8 mouse cellular contexts compared by ENCODE assay signal in the genomic region with DNA sequence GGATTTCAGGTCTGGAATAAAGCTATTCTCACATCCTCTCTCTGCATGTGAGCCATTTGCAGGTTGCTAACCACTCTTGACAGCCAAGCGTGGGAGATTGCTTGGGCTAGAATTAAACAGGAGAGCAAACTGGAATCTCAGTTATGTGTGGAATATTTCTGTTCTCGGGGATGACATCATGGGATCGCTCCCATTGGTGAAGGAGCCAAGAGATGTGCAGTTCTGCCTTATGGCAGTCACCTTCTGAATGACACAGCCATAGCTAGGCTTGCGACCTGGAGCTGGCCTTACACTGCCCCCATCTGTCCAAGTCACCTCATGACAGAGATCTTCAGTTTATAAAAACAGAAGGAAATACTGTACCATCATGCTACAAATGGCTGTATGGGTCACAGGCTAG.
DNase-seq lines count a peak whose midpoint lies in the region; ATAC-seq and TF ChIP-seq lines count a peak whose summit lies in the region.

No protein-coding gene starts in this region.

- no peak overlapping the region for H3K9ac ChIP-seq in intestine, postnatal 0 days (ENCODE audit: low read depth, low read length)
- H3K9ac ChIP-seq in midbrain, embryonic 16.5 days (ENCODE audit: low read depth, low read length), result no peak overlapping the region

- peak; percentile 91 for TF ChIP-seq CTCF in intestine, postnatal 0 days (IDR thresholded peaks at IDR 0.05; ENCODE audit: low read depth)

- 37% methylated on average over 4 of the region's 4 CpGs for WGBS in intestine, postnatal 0 days
- 55% methylated on average over 4 of the region's 4 CpGs for WGBS in midbrain, embryonic 16.5 days

- no peaks in the 10 kb centered on the region for H3K9me3 ChIP-seq in intestine, postnatal 0 days (ENCODE audit: control insufficient read depth)
- H3K9me3 ChIP-seq in midbrain, embryonic 16.5 days (replicated peaks; ENCODE audit: control insufficient read depth, low read length, poor library complexity, severe bottlenecking), result no peaks in the 10 kb centered on the region

- no peaks in the 10 kb centered on the region for H3K36me3 ChIP-seq in intestine, postnatal 0 days (ENCODE audit: control insufficient read depth, insufficient read depth)
- no peaks in the 10 kb centered on the region for H3K36me3 ChIP-seq in midbrain, embryonic 16.5 days (ENCODE audit: control insufficient read depth, insufficient read depth, low read length)

- H3K4me1 ChIP-seq in intestine, postnatal 0 days (replicated peaks; ENCODE audit: control insufficient read depth, insufficient read depth, low read length), result no peaks in the 10 kb centered on the region
- H3K4me1 ChIP-seq in midbrain, embryonic 16.5 days (ENCODE audit: control insufficient read depth, insufficient read depth, low read length), result no peaks in the 10 kb centered on the region

- no peak overlapping the region for H3K4me2 ChIP-seq in intestine, postnatal 0 days (replicated peaks; ENCODE audit: low read depth)
- no peak overlapping the region for H3K4me2 ChIP-seq in midbrain, embryonic 16.5 days (ENCODE audit: low read length)

- peak; percentile 30 to 81 for DNase-seq in adrenal gland, adult (ENCODE audit: inconsistent age in 2 of 2, low spot score in 1 of 2)
- no peak for DNase-seq in adrenal gland, postnatal 4 days (ENCODE audit: low spot score in 2 of 2)
- DNase-seq in cerebellum, adult 11-12 months, result peak; percentile 90
- DNase-seq in left cerebral cortex, adult 8-10 months (ENCODE audit: low spot score in 2 of 2), result peak; percentile 36 to 83
- no peak for DNase-seq in T-cell, adult 2 months (ENCODE audit: low spot score)

- no peak overlapping the region for H3K27ac ChIP-seq in intestine, postnatal 0 days (ENCODE audit: low read depth, low read length)
- H3K27ac ChIP-seq in midbrain, embryonic 16.5 days (ENCODE audit: low read length), result no peak overlapping the region

- peak; percentile 99 for ATAC-seq in frontal cortex, adult (ENCODE audit: low TSS enrichment)
- peak; percentile 77 for ATAC-seq in intestine, postnatal 0 days
- ATAC-seq in midbrain, embryonic 16.5 days, result peak; percentile 70; the same call in 1 of the 2 replicates

- no peaks in the 10 kb centered on the region for H3K27me3 ChIP-seq in intestine, postnatal 0 days (replicated peaks; ENCODE audit: control insufficient read depth, insufficient read depth, low read length)
- no peaks in the 10 kb centered on the region for H3K27me3 ChIP-seq in midbrain, embryonic 16.5 days (ENCODE audit: control insufficient read depth, insufficient read depth, low read depth, low read length)

- H3K4me3 ChIP-seq in intestine, postnatal 0 days (ENCODE audit: low read depth, low read length), result no peak overlapping the region
- no peak overlapping the region for H3K4me3 ChIP-seq in midbrain, embryonic 16.5 days (ENCODE audit: low read depth, low read length)

Comparison
In these comparisons a context has a peak if more than half of its experiments do, and no peak if none do; other contexts are left out.
1. DNase-seq: peak in adrenal gland, adult (2 of 2), cerebellum, adult 11-12 months (single experiment) and left cerebral cortex, adult 8-10 months (2 of 2); none in adrenal gland, postnatal 4 days (0 of 2) and T-cell, adult 2 months (single experiment).
2. Peak in every context shown above with its lines, with median percentiles within 50 percentile points of each other: ATAC-seq.